Mouse (Mus musculus): ENCODE results near the gene Vmn1r214. TPM values are rescaled to one million over a fixed set of nuclear protein-coding genes. Genes with fewer than 3 reads are reported as not detected.

Vmn1r214 gene
- polyA plus RNA-seq, 1 experiment from 2014 or later = not detected

GRCm38 (mm10) chr13:23069312-23069711 lies 39.1 kb downstream of the Vmn1r214 start:
- no peak for ATAC-seq (ENCODE audit: low FRiP score)

More at GRCm38 (mm10) chr13:23069312-23069711, 39.1 kb downstream of the Vmn1r214 start:
- H3K27ac ChIP-seq (ENCODE audit: low read depth, low read length) = no peak overlapping the region
- WGBS = 88% methylated on average over 2 of the region's 2 CpGs
- no peaks in the 10 kb centered on the region for H3K36me3 ChIP-seq (ENCODE audit: control insufficient read depth, insufficient read depth, low read length)
- no peak overlapping the region for H3K4me3 ChIP-seq (ENCODE audit: low read depth, low read length)
- H3K4me1 ChIP-seq (ENCODE audit: control insufficient read depth, insufficient read depth, low read length) = no peaks in the 10 kb centered on the region
- no peaks in the 10 kb centered on the region for H3K9me3 ChIP-seq (ENCODE audit: control insufficient read depth, low read length)
- H3K4me2 ChIP-seq = no peak overlapping the region
- H3K27me3 ChIP-seq (ENCODE audit: control insufficient read depth, insufficient read depth, low read length) = no peaks in the 10 kb centered on the region
- H3K9ac ChIP-seq (ENCODE audit: low read length) = no peak overlapping the region
- DNase-seq (ENCODE audit: low spot score, missing footprints) = no peak

Other genes starting within 250 kb of the Vmn1r214 start
- gene Vmn1r209, start 220.7 kb upstream of the Vmn1r214 start, polyA plus RNA-seq (2014; fragmentation: Nextera tagmentation; extraction: Ambion mirVana) = not detected in 2 replicates
- gene Vmn1r210, start 199.1 kb upstream of the Vmn1r214 start, polyA plus RNA-seq (2014; fragmentation: Nextera tagmentation; extraction: Ambion mirVana) = not detected in 2 replicates
- gene Vmn1r211, start 172.9 kb upstream of the Vmn1r214 start, polyA plus RNA-seq (2014; fragmentation: Nextera tagmentation; extraction: Ambion mirVana) = not detected in 2 replicates
- gene Vmn1r212, start 146.2 kb upstream of the Vmn1r214 start, polyA plus RNA-seq (2014; fragmentation: Nextera tagmentation; extraction: Ambion mirVana) = not detected in 2 replicates
- not detected in 2 replicates for gene Vmn1r213, start 22.8 kb upstream of the Vmn1r214 start, polyA plus RNA-seq (2014; fragmentation: Nextera tagmentation; extraction: Ambion mirVana)
- not detected in 2 replicates for gene Vmn1r215, start 37.6 kb downstream of the Vmn1r214 start, polyA plus RNA-seq (2014; fragmentation: Nextera tagmentation; extraction: Ambion mirVana)
- gene Vmn1r217, start 87.8 kb downstream of the Vmn1r214 start, polyA plus RNA-seq (2014; fragmentation: Nextera tagmentation; extraction: Ambion mirVana) = not detected in 2 replicates
- gene Vmn1r218, start 102.7 kb downstream of the Vmn1r214 start, polyA plus RNA-seq (2014; fragmentation: Nextera tagmentation; extraction: Ambion mirVana) = not detected in 2 replicates
- 0.03 TPM in 1 of 2 replicates, not detected in the other for gene Vmn1r219, start 128.9 kb downstream of the Vmn1r214 start, polyA plus RNA-seq (2014; fragmentation: Nextera tagmentation; extraction: Ambion mirVana)
- gene Vmn1r220, start 157.6 kb downstream of the Vmn1r214 start, polyA plus RNA-seq (2014; fragmentation: Nextera tagmentation; extraction: Ambion mirVana) = not detected in 2 replicates
- not detected in 2 replicates for gene Vmn1r221, start 183.7 kb downstream of the Vmn1r214 start, polyA plus RNA-seq (2014; fragmentation: Nextera tagmentation; extraction: Ambion mirVana)
- not detected in 2 replicates for gene Vmn1r222, start 205.5 kb downstream of the Vmn1r214 start, polyA plus RNA-seq (2014; fragmentation: Nextera tagmentation; extraction: Ambion mirVana)
- gene Vmn1r223, start 216.7 kb downstream of the Vmn1r214 start, polyA plus RNA-seq (2014; fragmentation: Nextera tagmentation; extraction: Ambion mirVana) = not detected in 2 replicates